In genomic region chr5:142824091-142824490, GRCm38 (mm10) we compare ENCODE assay signal across 8 mouse cellular contexts. TPM values are rescaled to one million over a fixed set of nuclear protein-coding genes. Genes with fewer than 3 reads are reported as not detected.
DNase-seq lines count a peak whose midpoint lies in the region; ATAC-seq and TF ChIP-seq lines count a peak whose summit lies in the region.

No protein-coding gene starts in this region.

- no peaks in the 10 kb centered on the region for H3K27me3 ChIP-seq in heart, embryonic 11.5 days (ENCODE audit: control insufficient read depth, insufficient read depth, low read length)
- no peaks in the 10 kb centered on the region for H3K27me3 ChIP-seq in forebrain, embryonic 15.5 days
- H3K27me3 ChIP-seq in midbrain, embryonic 10.5 days (ENCODE audit: low read depth, poor library complexity, severe bottlenecking): peaks cover 11% of the 10 kb centered on the region; the same call in 1 of the 2 replicates

- WGBS in heart, embryonic 11.5 days (ENCODE audit: insufficient replicate concordance): 30% methylated on average over 6 of the region's 6 CpGs
- 24% methylated on average over 6 of the region's 6 CpGs for WGBS in forebrain, embryonic 15.5 days
- 33% methylated on average over 6 of the region's 6 CpGs for WGBS in midbrain, embryonic 10.5 days

- peak overlapping the region; percentile 80 for H3K4me2 ChIP-seq in heart, embryonic 11.5 days
- H3K4me2 ChIP-seq in forebrain, embryonic 15.5 days (replicated peaks): peak overlapping the region; percentile 81

- intact Hi-C loops in heart, postnatal 10 days (cut with DNase I): no loop called here

- H3K27ac ChIP-seq in heart, embryonic 11.5 days (ENCODE audit: low read depth, low read length): peak overlapping the region; percentile 100
- H3K27ac ChIP-seq in ES-E14 (ENCODE audit: insufficient read depth, low read depth, low read length, poor library complexity, severe bottlenecking): peak overlapping the region; percentile 52; the same call in 1 of the 2 replicates
- H3K27ac ChIP-seq in forebrain, embryonic 15.5 days (replicated peaks): peak overlapping the region; percentile 100
- peak overlapping the region; percentile 100 for H3K27ac ChIP-seq in midbrain, embryonic 10.5 days (replicated peaks)

- no peak for ATAC-seq in heart, embryonic 11.5 days (replicated peaks; ENCODE audit: insufficient number of reproducible peaks, low FRiP score, low TSS enrichment)
- ATAC-seq in forebrain, embryonic 15.5 days (replicated peaks): no peak

- H3K4me3 ChIP-seq in heart, embryonic 11.5 days (ENCODE audit: low read depth, low read length): peak overlapping the region; percentile 97; the same call in 1 of the 2 replicates
- peak overlapping the region; percentile 66 to 82; a peak in 3 of 4 replicates for H3K4me3 ChIP-seq in ES-E14 (ENCODE audit: insufficient read depth in 1 of 2, low read depth in 1 of 2, low read length in 2 of 2, poor library complexity in 1 of 2, severe bottlenecking in 1 of 2)
- peak overlapping the region; percentile 87; the same call in 1 of the 2 replicates for H3K4me3 ChIP-seq in forebrain, embryonic 15.5 days
- H3K4me3 ChIP-seq in midbrain, embryonic 10.5 days: peak overlapping the region; percentile 99

- peaks cover 17% of the 10 kb centered on the region for H3K4me1 ChIP-seq in heart, embryonic 11.5 days (ENCODE audit: control insufficient read depth, insufficient read depth, low read length)
- H3K4me1 ChIP-seq in ES-E14 (ENCODE audit: control insufficient read depth in 2 of 2, insufficient read depth in 2 of 2, low read length in 2 of 2, poor library complexity in 1 of 2): peaks cover 9 to 19% of the 10 kb centered on the region in 2 experiments; a peak in 3 of 4 replicates
- H3K4me1 ChIP-seq in forebrain, embryonic 15.5 days: peaks cover 34% of the 10 kb centered on the region
- H3K4me1 ChIP-seq in midbrain, embryonic 10.5 days: peaks cover 50% of the 10 kb centered on the region

- no peak for DNase-seq in heart, postnatal 10 days
- no peak for DNase-seq in ES-E14 (ENCODE audit: low read depth, low spot score)
- DNase-seq in midbrain, embryonic 10.5 days (ENCODE audit: low spot score): no peak
- no peak for DNase-seq in gastrocnemius, adult 8-10 months (ENCODE audit: low spot score in 2 of 2)
- DNase-seq in spleen, postnatal 36 days (ENCODE audit: low spot score in 2 of 2): no peak
- no peak for DNase-seq in thymus, postnatal 25 days

- H3K9me3 ChIP-seq in heart, embryonic 11.5 days (replicated peaks; ENCODE audit: control insufficient read depth, low read length): no peaks in the 10 kb centered on the region
- no peaks in the 10 kb centered on the region for H3K9me3 ChIP-seq in ES-E14 (ENCODE audit: control insufficient read depth, insufficient read depth, low read depth, low read length)
- no peaks in the 10 kb centered on the region for H3K9me3 ChIP-seq in forebrain, embryonic 15.5 days
- H3K9me3 ChIP-seq in midbrain, embryonic 10.5 days (replicated peaks): no peaks in the 10 kb centered on the region

- peak overlapping the region; percentile 100 for H3K9ac ChIP-seq in heart, embryonic 11.5 days (ENCODE audit: low read depth, low read length)
- H3K9ac ChIP-seq in ES-E14 (ENCODE audit: insufficient read depth, low read depth, low read length, poor library complexity, severe bottlenecking): peak overlapping the region; percentile 80; the same call in 1 of the 2 replicates
- peak overlapping the region; percentile 99; the same call in 1 of the 2 replicates for H3K9ac ChIP-seq in forebrain, embryonic 15.5 days (replicated peaks)

- in situ Hi-C loops in ES-E14 (cut with MboI; ENCODE audit: low sequenced_read_pairs in 2 of 2, unreplicated experiment in 2 of 2): no loop called here

- H3K36me3 ChIP-seq in heart, embryonic 11.5 days (ENCODE audit: control insufficient read depth, insufficient read depth, low read length): no peaks in the 10 kb centered on the region
- H3K36me3 ChIP-seq in ES-E14 (ENCODE audit: control insufficient read depth, insufficient read depth, low read length, poor library complexity, severe bottlenecking): no peaks in the 10 kb centered on the region
- no peaks in the 10 kb centered on the region for H3K36me3 ChIP-seq in forebrain, embryonic 15.5 days
- H3K36me3 ChIP-seq in midbrain, embryonic 10.5 days: no peaks in the 10 kb centered on the region

TF ChIP-seq in ES-E14, 5 proteins besides CTCF, POLR2A, EP300 and RAD21:
- TF ChIP-seq ZC3H11A (IDR thresholded peaks at IDR 0.05; ENCODE audit: borderline replicate concordance, low read depth, low read length) (no peak), CHD2 (IDR thresholded peaks at IDR 0.05; ENCODE audit: low read depth, low read length) (no peak), HCFC1 (IDR thresholded peaks at IDR 0.05; ENCODE audit: borderline replicate concordance, insufficient read depth, low read length) (no peak), MAFK (IDR thresholded peaks at IDR 0.05; ENCODE audit: insufficient read depth, low read depth, low read length) (no peak), ZNF384 (IDR thresholded peaks at IDR 0.05; ENCODE audit: low read depth, low read length) (no peak)

RNA-seq across cellular contexts. Expression of gene Tnrc18, which starts 6.6 kb away (rescaled TPM):
- 23.5 and 24.4 TPM in 2 replicates for polyA plus RNA-seq in heart, embryonic 11.5 days (2014; fragmentation: Nextera tagmentation; extraction: Ambion mirVana)
- 10 to 100 TPM; 80.1 to 91.3 TPM for total RNA-seq in heart, postnatal 10 days (2021)
- 12.9 and 20.7 TPM in 2 replicates for total RNA-seq in ES-E14 (2012; rRNA removed)
- 45.9 and 48.3 TPM in 2 replicates for polyA plus RNA-seq in forebrain, embryonic 15.5 days (2015; fragmentation: Nextera tagmentation; extraction: Ambion mirVana)
- polyA plus RNA-seq in midbrain, embryonic 10.5 days (2016; fragmentation: Nextera tagmentation; extraction: Ambion mirVana): 18.7 and 23.2 TPM in 2 replicates
- total RNA-seq in gastrocnemius, adult 8-10 months (2022): 10 to 100 TPM; 26.0 to 42.3 (median 30.7) TPM
